Mouse (Mus musculus): ENCODE results near the gene Tshz2. TPM values are rescaled to one million over a fixed set of nuclear protein-coding genes. Genes with fewer than 3 reads are reported as not detected.
A peak's percentile ranks its signal among the peaks of the same experiment; 100 is the strongest.

Gene Tshz2
- polyA plus RNA-seq, 1 experiment from 2014 or later: 1.3 TPM

DNA sequence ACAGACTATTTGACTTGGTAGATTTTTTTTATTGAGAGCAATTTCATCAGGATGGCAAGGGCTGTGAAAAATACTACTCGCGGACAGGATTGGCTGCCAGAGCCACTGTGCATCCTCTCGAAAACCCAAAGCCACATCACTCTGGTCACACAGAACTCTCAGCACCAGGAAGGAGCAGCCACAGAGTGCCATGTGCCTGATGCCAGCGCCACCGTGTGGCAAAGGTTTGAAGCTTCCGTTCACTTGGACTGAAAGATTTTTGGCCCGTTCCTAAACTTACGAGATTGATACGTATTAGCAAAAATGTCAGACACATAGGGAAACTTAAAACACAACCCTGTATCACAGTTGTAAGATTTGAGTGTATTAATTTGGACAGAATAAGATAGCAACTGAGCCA lies 471.0 kb downstream of the Tshz2 start:
- DNase-seq (ENCODE audit: low spot score, missing footprints) (peak; percentile 91), ATAC-seq (ENCODE audit: low FRiP score) (no peak)
- 60% methylated on average over 9 of the region's 9 CpGs for WGBS
- Histone ChIP-seq H3K4me3 (ENCODE audit: low read depth, low read length) (no peak overlapping the region), H3K9ac (ENCODE audit: low read length) (no peak overlapping the region), H3K27me3 (ENCODE audit: control insufficient read depth, insufficient read depth, low read length) (no peaks in the 10 kb centered on the region), H3K4me2 (no peak overlapping the region), H3K9me3 (ENCODE audit: control insufficient read depth, low read length) (no peaks in the 10 kb centered on the region), H3K27ac (ENCODE audit: low read depth, low read length) (no peak overlapping the region), H3K36me3 (ENCODE audit: control insufficient read depth, insufficient read depth, low read length) (no peaks in the 10 kb centered on the region), H3K4me1 (ENCODE audit: control insufficient read depth, insufficient read depth, low read length) (no peaks in the 10 kb centered on the region)

DNA sequence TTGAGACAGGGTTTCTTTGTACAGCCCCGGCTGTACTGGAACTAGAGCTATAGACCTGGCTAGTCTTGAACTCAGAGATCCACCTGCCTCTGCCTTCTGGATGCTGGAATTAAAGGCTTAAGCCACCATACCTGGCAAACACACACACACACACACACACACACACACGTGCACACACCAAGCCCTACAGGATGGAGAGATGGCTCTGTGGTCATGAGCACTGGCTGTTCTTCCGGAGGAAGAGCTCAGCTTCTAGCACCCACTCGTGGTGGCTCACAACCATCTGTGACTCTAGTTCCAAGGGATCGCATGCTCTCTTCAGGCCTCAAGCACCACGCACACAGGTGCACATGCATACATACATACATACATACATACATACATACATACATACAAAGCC lies 471.6 kb downstream of the Tshz2 start:
- DNase-seq (ENCODE audit: low spot score, missing footprints): no peak
- Histone ChIP-seq H3K27ac (ENCODE audit: low read depth, low read length) (no peak overlapping the region), H3K27me3 (ENCODE audit: control insufficient read depth, insufficient read depth, low read length) (no peaks in the 10 kb centered on the region), H3K4me3 (ENCODE audit: low read depth, low read length) (no peak overlapping the region), H3K4me2 (no peak overlapping the region), H3K9ac (ENCODE audit: low read length) (no peak overlapping the region), H3K4me1 (ENCODE audit: control insufficient read depth, insufficient read depth, low read length) (no peaks in the 10 kb centered on the region; the same call in 1 of the 2 replicates), H3K9me3 (ENCODE audit: control insufficient read depth, low read length) (no peaks in the 10 kb centered on the region), H3K36me3 (ENCODE audit: control insufficient read depth, insufficient read depth, low read length) (no peaks in the 10 kb centered on the region)
- WGBS: 89% methylated on average over 6 of the region's 6 CpGs
- ATAC-seq (ENCODE audit: low FRiP score): no peak

DNA sequence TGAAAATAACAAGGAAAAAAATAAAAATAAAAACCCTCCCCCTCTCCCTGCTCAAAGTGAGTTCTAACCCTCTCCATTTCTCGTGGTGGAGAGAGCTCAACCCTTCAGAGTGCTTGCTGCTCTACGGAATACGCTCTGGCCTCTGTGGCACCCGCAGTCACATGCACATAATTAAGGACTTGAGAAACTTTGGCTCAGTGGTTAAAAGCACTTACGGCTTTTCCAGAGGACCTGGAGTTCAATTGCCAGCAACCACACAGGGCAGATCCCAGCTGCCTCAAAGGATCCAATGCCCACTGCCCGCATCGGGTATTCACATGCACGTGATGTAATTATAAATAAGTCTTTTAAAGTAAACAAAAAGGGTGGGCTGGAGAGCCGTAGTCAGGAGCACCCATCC lies 473.2 kb downstream of the Tshz2 start:
- 87% methylated on average over 9 of the region's 9 CpGs for WGBS

DNA sequence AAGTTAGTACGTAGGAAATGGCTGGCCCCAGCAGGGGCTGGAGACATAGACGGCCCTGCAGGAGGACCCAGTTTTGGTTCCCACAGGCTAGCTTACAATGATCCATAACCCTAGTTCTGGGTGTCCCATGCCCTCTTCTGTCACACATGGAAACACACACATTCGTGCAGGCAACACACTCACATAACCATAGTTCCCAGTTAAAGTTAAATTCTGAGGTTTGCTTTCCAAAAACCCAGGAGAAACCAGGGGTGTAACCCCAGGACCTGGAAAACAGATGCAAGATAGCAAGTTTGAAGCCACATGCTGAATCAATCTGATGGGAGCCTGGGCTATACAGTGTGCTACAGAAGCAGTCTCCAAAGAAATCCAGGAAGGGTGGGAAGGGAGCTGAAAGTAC lies 475.0 kb downstream of the Tshz2 start:
- ATAC-seq (ENCODE audit: low FRiP score) (no peak), DNase-seq (ENCODE audit: low spot score, missing footprints) (no peak)
- Histone ChIP-seq H3K9me3 (ENCODE audit: control insufficient read depth, low read length) (no peaks in the 10 kb centered on the region), H3K4me3 (ENCODE audit: low read depth, low read length) (no peak overlapping the region), H3K4me1 (ENCODE audit: control insufficient read depth, insufficient read depth, low read length) (peaks cover 3% of the 10 kb centered on the region), H3K36me3 (ENCODE audit: control insufficient read depth, insufficient read depth, low read length) (peaks cover 4% of the 10 kb centered on the region; the same call in 1 of the 2 replicates), H3K27ac (ENCODE audit: low read depth, low read length) (no peak overlapping the region), H3K9ac (ENCODE audit: low read length) (no peak overlapping the region), H3K4me2 (no peak overlapping the region), H3K27me3 (ENCODE audit: control insufficient read depth, insufficient read depth, low read length) (no peaks in the 10 kb centered on the region)
- 91% methylated on average over 3 of the region's 3 CpGs for WGBS

More for the DNA sequence above, 473.2 kb downstream of the Tshz2 start:
- Histone ChIP-seq H3K36me3 (ENCODE audit: control insufficient read depth, insufficient read depth, low read length) (no peaks in the 10 kb centered on the region), H3K27me3 (ENCODE audit: control insufficient read depth, insufficient read depth, low read length) (no peaks in the 10 kb centered on the region), H3K9me3 (ENCODE audit: control insufficient read depth, low read length) (no peaks in the 10 kb centered on the region), H3K4me2 (no peak overlapping the region), H3K4me1 (ENCODE audit: control insufficient read depth, insufficient read depth, low read length) (peaks cover 3% of the 10 kb centered on the region), H3K27ac (ENCODE audit: low read depth, low read length) (no peak overlapping the region), H3K9ac (ENCODE audit: low read length) (no peak overlapping the region), H3K4me3 (ENCODE audit: low read depth, low read length) (no peak overlapping the region)
- no peak for ATAC-seq (ENCODE audit: low FRiP score)
- DNase-seq (ENCODE audit: low spot score, missing footprints): no peak

DNA sequence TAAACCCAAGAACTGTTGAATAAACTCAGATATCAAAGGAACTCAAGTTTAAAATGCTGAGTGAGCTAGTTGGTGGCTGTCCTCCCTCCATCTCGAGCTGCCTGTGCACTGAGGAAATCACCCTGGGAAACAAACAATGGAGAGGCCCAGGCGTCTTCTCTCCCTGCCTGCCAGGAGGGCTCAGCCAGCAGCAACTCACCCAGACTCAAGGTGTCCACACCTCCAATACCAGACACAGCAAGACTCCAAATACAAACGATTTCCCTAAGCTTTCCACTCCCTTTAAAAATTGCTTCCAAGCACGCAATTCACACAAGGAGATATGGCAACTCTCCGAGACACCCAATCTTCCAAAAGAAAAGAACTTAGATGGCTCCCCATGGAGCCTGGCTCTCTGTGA lies 476.7 kb downstream of the Tshz2 start:
- 25% methylated on average over 5 of the region's 5 CpGs for WGBS
- Histone ChIP-seq H3K36me3 (ENCODE audit: control insufficient read depth, insufficient read depth, low read length) (peaks cover 7% of the 10 kb centered on the region; the same call in 1 of the 2 replicates), H3K27ac (ENCODE audit: low read depth, low read length) (no peak overlapping the region)

DNA sequence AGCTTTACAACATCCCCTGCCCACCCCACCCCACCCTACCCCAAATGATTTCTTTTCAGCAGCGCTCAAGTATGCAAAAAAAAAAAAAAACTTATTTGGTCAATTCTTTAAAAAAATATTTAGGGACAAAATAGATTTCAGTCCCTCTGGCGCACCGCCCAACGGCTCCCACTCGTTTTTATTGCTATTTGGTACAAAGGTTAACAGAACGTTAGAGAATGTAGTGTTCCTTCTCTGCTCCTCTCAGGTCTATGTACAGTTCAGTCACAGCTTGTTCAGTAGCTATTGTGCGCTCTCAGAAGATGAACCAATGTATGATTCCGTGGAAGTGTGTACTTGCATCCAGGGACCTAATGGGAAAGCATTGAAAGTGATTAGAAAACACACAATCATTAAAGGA lies 477.5 kb downstream of the Tshz2 start:
- no peaks in the 10 kb centered on the region for H3K27me3 ChIP-seq (ENCODE audit: control insufficient read depth, insufficient read depth, low read length)
- no peak for ATAC-seq (ENCODE audit: low FRiP score)
- no peak for DNase-seq (ENCODE audit: low spot score, missing footprints)
- no peak overlapping the region for H3K4me3 ChIP-seq (ENCODE audit: low read depth, low read length)
- no peak overlapping the region for H3K4me2 ChIP-seq
- WGBS: 92% methylated on average over 8 of the region's 8 CpGs
- H3K36me3 ChIP-seq (ENCODE audit: control insufficient read depth, insufficient read depth, low read length): peaks cover 7% of the 10 kb centered on the region; the same call in 1 of the 2 replicates
- H3K27ac ChIP-seq (ENCODE audit: low read depth, low read length): no peak overlapping the region
- H3K4me1 ChIP-seq (ENCODE audit: control insufficient read depth, insufficient read depth, low read length): peaks cover 3% of the 10 kb centered on the region
- H3K9me3 ChIP-seq (ENCODE audit: control insufficient read depth, low read length): no peaks in the 10 kb centered on the region
- no peak overlapping the region for H3K9ac ChIP-seq (ENCODE audit: low read length)

More for the DNA sequence above, 476.7 kb downstream of the Tshz2 start:
- H3K27me3 ChIP-seq (ENCODE audit: control insufficient read depth, insufficient read depth, low read length): no peaks in the 10 kb centered on the region
- no peak overlapping the region for H3K4me3 ChIP-seq (ENCODE audit: low read depth, low read length)
- no peaks in the 10 kb centered on the region for H3K9me3 ChIP-seq (ENCODE audit: control insufficient read depth, low read length)
- no peak overlapping the region for H3K9ac ChIP-seq (ENCODE audit: low read length)
- H3K4me1 ChIP-seq (ENCODE audit: control insufficient read depth, insufficient read depth, low read length): peaks cover 3% of the 10 kb centered on the region
- no peak for ATAC-seq (ENCODE audit: low FRiP score)
- DNase-seq (ENCODE audit: low spot score, missing footprints): no peak
- H3K4me2 ChIP-seq: no peak overlapping the region

DNA sequence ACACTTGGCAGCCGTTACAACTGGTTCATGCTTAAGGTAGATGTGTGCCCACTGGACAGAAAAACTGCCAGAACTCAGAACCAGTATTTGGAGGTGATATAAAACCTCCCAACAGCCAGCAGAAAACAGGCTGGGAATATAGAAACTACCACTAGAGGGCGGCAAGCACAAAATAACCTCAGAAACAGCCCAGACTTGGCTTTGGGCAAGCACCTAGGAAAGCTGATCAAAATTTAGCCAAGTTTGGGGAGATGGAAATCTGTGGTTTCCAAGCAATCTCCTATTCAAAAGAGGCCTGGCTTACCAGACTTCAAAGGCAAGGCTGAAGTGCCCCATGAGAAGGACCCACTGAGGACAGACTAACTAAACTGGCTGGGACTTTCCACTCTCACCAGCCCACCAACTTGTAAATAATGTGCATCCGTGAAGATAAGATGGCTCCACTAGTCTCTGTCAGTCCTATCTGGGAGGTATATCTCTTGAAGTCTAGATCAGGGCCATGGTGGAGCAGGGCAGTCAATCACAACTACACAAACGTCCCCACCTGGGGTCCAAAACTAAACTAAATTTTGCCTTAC lies 484.0 kb downstream of the Tshz2 start:
- H3K27ac ChIP-seq (ENCODE audit: low read depth, low read length): no peak overlapping the region
- H3K36me3 ChIP-seq (ENCODE audit: control insufficient read depth, insufficient read depth, low read length): peaks cover 19% of the 10 kb centered on the region
- no peak overlapping the region for H3K9ac ChIP-seq (ENCODE audit: low read length)
- no peaks in the 10 kb centered on the region for H3K4me1 ChIP-seq (ENCODE audit: control insufficient read depth, insufficient read depth, low read length)
- no peaks in the 10 kb centered on the region for H3K27me3 ChIP-seq (ENCODE audit: control insufficient read depth, insufficient read depth, low read length)
- H3K9me3 ChIP-seq (ENCODE audit: control insufficient read depth, low read length): no peaks in the 10 kb centered on the region
- H3K4me2 ChIP-seq: no peak overlapping the region
- ATAC-seq (ENCODE audit: low FRiP score) (0 out of 2 replicates have a peak, but pooled peaks have one; percentile 30), DNase-seq (ENCODE audit: low spot score, missing footprints) (peak; percentile 93)
- WGBS: 52% methylated on average over 4 of the region's 4 CpGs
- no peak overlapping the region for H3K4me3 ChIP-seq (ENCODE audit: low read depth, low read length)

DNA sequence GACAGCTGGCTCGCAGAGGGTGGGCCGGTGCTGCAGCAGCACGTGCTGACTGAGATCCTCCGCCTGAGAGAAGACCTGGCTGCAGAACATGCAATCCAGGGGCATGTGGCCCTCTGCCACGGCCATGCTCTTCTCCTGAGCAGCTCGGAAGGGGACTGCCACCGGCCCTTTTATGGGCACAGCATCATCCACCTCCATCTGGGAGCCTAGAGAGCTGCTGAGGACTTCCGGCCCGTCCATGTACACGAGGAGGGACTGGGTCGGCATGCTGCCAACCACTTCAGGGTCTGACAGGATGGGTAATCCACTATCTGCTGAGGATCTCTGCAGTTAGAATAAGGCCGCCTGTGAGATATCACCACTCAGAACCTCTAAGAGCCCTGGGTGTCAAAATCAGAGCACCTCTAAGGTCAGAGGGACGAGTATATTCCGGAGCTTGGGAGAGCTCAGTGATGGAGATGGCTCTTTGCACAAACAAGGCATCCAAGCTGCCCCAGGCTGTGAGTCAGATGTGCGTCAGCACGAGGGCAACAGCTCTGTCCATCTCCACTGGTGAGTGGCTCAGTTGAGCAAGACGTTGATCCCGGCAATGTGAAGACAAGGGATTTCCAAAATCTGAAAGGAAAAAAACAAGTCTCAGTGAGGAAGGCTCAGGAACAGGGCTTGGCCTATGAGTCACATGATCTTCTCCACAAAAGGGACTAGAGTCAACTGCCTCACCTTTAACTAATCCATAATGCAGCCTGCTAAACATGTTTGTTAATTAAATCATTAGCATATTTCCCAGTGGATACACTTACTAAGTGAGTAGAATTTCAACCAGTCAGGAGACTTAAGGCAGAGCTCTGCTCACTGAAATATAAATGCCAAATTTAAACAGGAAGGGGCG lies 487.6 kb downstream of the Tshz2 start:
- peaks cover 5% of the 10 kb centered on the region; the same call in 1 of the 2 replicates for H3K4me1 ChIP-seq (ENCODE audit: control insufficient read depth, insufficient read depth, low read length)
- WGBS: 92% methylated on average over 19 of the region's 19 CpGs
- H3K9ac ChIP-seq (ENCODE audit: low read length): no peak overlapping the region
- H3K27ac ChIP-seq (ENCODE audit: low read depth, low read length): no peak overlapping the region
- ATAC-seq (ENCODE audit: low FRiP score) (no peak), DNase-seq (ENCODE audit: low spot score, missing footprints) (no peak)
- H3K4me3 ChIP-seq (ENCODE audit: low read depth, low read length): no peak overlapping the region
- peaks cover 13% of the 10 kb centered on the region for H3K36me3 ChIP-seq (ENCODE audit: control insufficient read depth, insufficient read depth, low read length)
- H3K9me3 ChIP-seq (ENCODE audit: control insufficient read depth, low read length): no peaks in the 10 kb centered on the region
- H3K27me3 ChIP-seq (ENCODE audit: control insufficient read depth, insufficient read depth, low read length): no peaks in the 10 kb centered on the region
- no peak overlapping the region for H3K4me2 ChIP-seq

Data from midbrain, embryonic 11.5 days (tissue).